Mouse (Mus musculus) intestine, embryonic 16.5 days (tissue): Measurements from ENCODE around the gene Hist1h3h. TPM values are rescaled to one million over a fixed set of nuclear protein-coding genes. Genes with fewer than 3 reads are reported as not detected.
A peak's percentile ranks its signal among the peaks of the same experiment; 100 is the strongest.
"Not testable (repeated sequence)": the region's sequence is repeated elsewhere in the genome, so short reads cannot be mapped to it uniquely, and the experiment has no call there.

Experiments
- ATAC-seq: fragments of 200-750 bp; cut with Nextera tagmentation; 2 replicates; pipeline ENCODE4 v1.8.0; 2017; ENCODE audit warnings: moderate TSS enrichment, moderate library complexity
- H3K27ac ChIP-seq: fragments of 300-500 bp; sonication (generic); 2 replicates; pipeline ENCODE4 v1.5.1; 2014; ENCODE audit warnings: mild to moderate bottlenecking, low read length
- H3K27me3 ChIP-seq: fragments of 300-500 bp; sonication (generic); replicated peaks from 2 replicates; pipeline ENCODE4 v1.6.1; 2014; ENCODE audit warnings: low read length, control low read depth, mixed read lengths; ENCODE audit not compliant: control insufficient read depth, insufficient read depth
- H3K36me3 ChIP-seq: fragments of 300-500 bp; sonication (generic); 2 replicates; pipeline ENCODE4 v1.6.1; 2014; ENCODE audit warnings: low read length, control low read depth; ENCODE audit not compliant: control insufficient read depth, insufficient read depth
- H3K4me1 ChIP-seq: fragments of 300-500 bp; sonication (generic); 2 replicates; pipeline ENCODE4 v1.6.1; 2014; ENCODE audit warnings: low read length, control low read depth, mixed read lengths; ENCODE audit not compliant: control insufficient read depth, insufficient read depth
- H3K4me2 ChIP-seq: fragments of 300-500 bp; sonication (generic); 2 replicates; pipeline ENCODE4 v1.6.1; 2014; ENCODE audit warnings: low read depth, low read length, control low read depth
- H3K4me3 ChIP-seq: fragments of 300-500 bp; sonication (generic); 2 replicates; pipeline ENCODE4 v1.5.1; 2014; ENCODE audit warnings: mild to moderate bottlenecking, low read length
- H3K9ac ChIP-seq: fragments of 300-500 bp; sonication (generic); 2 replicates; pipeline ENCODE4 v1.6.1; 2014; ENCODE audit warnings: low read depth, low read length
- H3K9me3 ChIP-seq: fragments of 300-500 bp; sonication (generic); 2 replicates; pipeline ENCODE4 v1.6.1; 2016; ENCODE audit warnings: low read length, control low read depth; ENCODE audit not compliant: control insufficient read depth
- WGBS: fragments of 180-500 bp; shearing (Covaris S2); extraction: QIAGEN DNeasy Blood & Tissue Kit; methylation state at CpG from one replicate; pipeline ENCODE4 v1.1.7; 2014; 5-methylcytosine and 5-hydroxymethylcytosine counted together
- polyA plus RNA-seq: library from polyadenylated mRNA; unstranded; fragments of >200 nt; fragmentation: Nextera tagmentation; extraction: Ambion mirVana; gene quantifications from 2 replicates; pipeline ENCODE4 v1.2.1, GENCODE M21; 2015

The Hist1h3h gene
- polyA plus RNA-seq, 1 experiment from 2014 or later, result 4.8 TPM

DNA sequence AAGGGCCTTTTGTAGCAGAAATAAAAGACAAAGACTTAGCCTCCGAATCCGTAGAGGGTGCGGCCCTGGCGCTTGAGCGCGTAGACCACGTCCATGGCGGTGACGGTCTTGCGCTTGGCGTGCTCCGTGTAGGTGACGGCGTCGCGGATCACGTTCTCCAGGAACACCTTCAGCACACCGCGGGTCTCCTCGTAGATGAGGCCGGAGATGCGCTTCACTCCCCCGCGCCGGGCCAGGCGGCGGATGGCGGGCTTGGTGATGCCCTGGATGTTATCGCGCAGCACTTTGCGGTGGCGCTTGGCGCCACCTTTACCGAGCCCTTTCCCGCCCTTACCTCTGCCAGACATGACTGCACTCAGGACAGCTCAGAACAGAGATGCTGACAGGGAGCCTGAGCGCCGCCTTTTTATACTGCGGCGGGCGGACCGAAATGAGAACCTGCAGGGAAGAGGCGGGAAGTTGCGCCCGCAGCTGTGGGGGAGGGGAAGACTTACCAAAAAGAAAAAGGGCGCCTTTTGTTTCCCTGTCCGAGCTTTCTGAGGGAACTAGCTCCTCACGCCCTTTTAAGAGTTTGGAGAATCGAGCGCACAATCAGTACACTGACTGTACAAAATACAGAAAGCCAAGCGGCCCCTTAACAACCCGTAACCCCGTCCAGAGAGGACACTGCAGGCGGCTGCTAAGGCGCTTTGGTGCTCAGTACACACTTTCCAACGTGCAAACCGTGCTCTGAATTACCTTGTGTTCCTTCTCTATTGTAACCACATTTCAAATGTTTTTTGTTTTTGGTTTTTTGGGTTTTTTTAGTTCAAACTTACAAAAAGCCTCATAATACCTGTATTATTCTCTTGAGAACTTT is 32.9 kb downstream of the Hist1h3h start, which contains the start of gene Hist1h4k:
TSS of gene Hist1h4k (minus strand) at position 347 of the 859 bp plus-strand sequence.
- Histone ChIP-seq H3K27ac (peak within 1 kb of the TSS; percentile 89), H3K9ac (peak within 1 kb of the TSS; percentile 68), H3K4me2 (peak within 1 kb of the TSS; percentile 56), H3K4me3 (peak within 1 kb of the TSS; percentile 55)
- H3K36me3 ChIP-seq, H3K4me1 ChIP-seq, H3K27me3 ChIP-seq, H3K9me3 ChIP-seq: not testable (repeated sequence)
- under 1% methylated on average over 45 of the region's 56 CpGs for WGBS
- peak; percentile 78 for ATAC-seq

- no peaks in the 10 kb centered on the region for H3K9me3 ChIP-seq
- H3K4me2 ChIP-seq, result no peak overlapping the region
- no peak overlapping the region for H3K4me3 ChIP-seq
- H3K36me3 ChIP-seq, result no peaks in the 10 kb centered on the region
- no peak overlapping the region for H3K27ac ChIP-seq
- peaks cover 9% of the 10 kb centered on the region; the same call in 1 of the 2 replicates for H3K4me1 ChIP-seq
- no peak overlapping the region for H3K9ac ChIP-seq
- H3K27me3 ChIP-seq, result no peaks in the 10 kb centered on the region
- ATAC-seq, result no peak
Measured at GRCm38 (mm10) chr13:21751417-21751816, 34.0 kb downstream of the Hist1h3h start.

- H3K9me3 ChIP-seq, result no peaks in the 10 kb centered on the region
- no peaks in the 10 kb centered on the region for H3K27me3 ChIP-seq
- WGBS, result 71% methylated on average over 3 of the region's 3 CpGs
- ATAC-seq, result no peak
- H3K4me1 ChIP-seq, result peaks cover 9% of the 10 kb centered on the region; the same call in 1 of the 2 replicates
- H3K4me3 ChIP-seq, result no peak overlapping the region
- H3K9ac ChIP-seq, result no peak overlapping the region
- H3K36me3 ChIP-seq, result no peaks in the 10 kb centered on the region
- no peak overlapping the region for H3K4me2 ChIP-seq
- peak overlapping the region; percentile 12; the same call in 1 of the 2 replicates for H3K27ac ChIP-seq
Measured at GRCm38 (mm10) chr13:21751827-21752226, 34.4 kb downstream of the Hist1h3h start.

GRCm38 (mm10) chr13:21752356-21752755 is 34.9 kb downstream of the Hist1h3h start:
- 42% methylated on average over 3 of the region's 3 CpGs for WGBS
- Histone ChIP-seq H3K27me3 (no peaks in the 10 kb centered on the region), H3K4me3 (0 out of 2 replicates have a peak overlapping the region, but pooled peaks have one; percentile 1), H3K9ac (0 out of 2 replicates have a peak overlapping the region, but pooled peaks have one; percentile 29), H3K27ac (peak overlapping the region; percentile 12; the same call in 1 of the 2 replicates), H3K4me1 (peaks cover 8% of the 10 kb centered on the region; the same call in 1 of the 2 replicates), H3K9me3 (no peaks in the 10 kb centered on the region), H3K4me2 (peak overlapping the region; percentile 60), H3K36me3 (no peaks in the 10 kb centered on the region)
- ATAC-seq, result no peak

- WGBS, result 3% methylated on average over 10 of the region's 10 CpGs
- Histone ChIP-seq H3K27me3 (no peaks in the 10 kb centered on the region), H3K27ac (peak overlapping the region; percentile 93), H3K9me3 (no peaks in the 10 kb centered on the region), H3K4me1 (peaks cover 5% of the 10 kb centered on the region; the same call in 1 of the 2 replicates), H3K4me2 (peak overlapping the region; percentile 60), H3K4me3 (peak overlapping the region; percentile 48), H3K36me3 (no peaks in the 10 kb centered on the region), H3K9ac (peak overlapping the region; percentile 70)
- ATAC-seq, result no peak
Measured at GRCm38 (mm10) chr13:21753051-21753523, 35.6 kb downstream of the Hist1h3h start.

DNA sequence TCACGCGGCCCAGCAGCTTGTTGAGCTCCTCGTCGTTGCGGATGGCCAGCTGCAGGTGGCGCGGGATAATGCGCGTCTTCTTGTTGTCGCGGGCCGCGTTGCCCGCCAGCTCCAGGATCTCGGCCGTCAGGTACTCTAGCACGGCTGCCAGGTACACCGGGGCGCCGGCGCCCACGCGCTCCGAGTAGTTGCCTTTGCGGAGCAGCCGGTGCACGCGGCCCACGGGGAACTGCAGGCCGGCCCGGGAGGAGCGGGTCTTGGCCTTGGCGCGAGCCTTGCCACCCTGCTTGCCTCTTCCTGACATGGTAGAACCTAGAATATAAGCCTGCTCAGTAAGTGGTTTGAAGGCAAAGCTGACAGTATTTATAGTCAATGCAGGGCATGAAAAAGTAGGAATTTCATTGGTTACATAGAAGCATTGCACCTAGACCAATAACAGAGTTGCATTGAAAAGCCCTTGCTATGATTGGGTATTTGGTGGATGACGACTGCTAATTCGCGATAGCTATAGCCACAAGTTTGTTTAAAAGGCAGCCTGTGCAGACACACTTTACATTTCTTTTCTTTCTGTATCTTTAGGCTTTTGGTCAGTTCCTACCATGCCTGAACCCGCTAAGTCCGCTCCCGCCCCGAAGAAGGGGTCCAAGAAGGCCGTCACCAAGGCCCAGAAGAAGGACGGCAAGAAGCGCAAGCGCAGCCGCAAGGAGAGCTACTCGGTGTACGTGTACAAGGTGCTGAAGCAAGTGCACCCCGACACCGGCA is 36.2 kb downstream of the Hist1h3h start, which contains the start of the genes Hist1h2ak and Hist1h2bn:
TSS of gene Hist1h2ak (minus strand) at position 304 of the 762 bp plus-strand sequence.
TSS of gene Hist1h2bn (plus strand) at position 600 of the 762 bp plus-strand sequence.
- peak within 1 kb of the TSS; percentile 49 for H3K4me3 ChIP-seq

GRCm38 (mm10) chr13:21754294-21755001 is 37.0 kb downstream of the Hist1h3h start:
- not testable (repeated sequence) for H3K27me3 ChIP-seq, H3K9me3 ChIP-seq, H3K36me3 ChIP-seq, H3K4me1 ChIP-seq
- under 1% methylated on average over 19 of the region's 26 CpGs for WGBS
- ATAC-seq, result peak; percentile 17
- peak overlapping the region; percentile 49 for H3K4me3 ChIP-seq
- peak overlapping the region; percentile 65 for H3K9ac ChIP-seq
- peak overlapping the region; percentile 65 for H3K4me2 ChIP-seq
- H3K27ac ChIP-seq, result peak overlapping the region; percentile 83

More for the DNA sequence above, 36.2 kb downstream of the Hist1h3h start, which contains the start of the genes Hist1h2ak and Hist1h2bn:
- H3K9ac ChIP-seq, result peak within 1 kb of the TSS; percentile 70
- not testable (repeated sequence) for H3K9me3 ChIP-seq, H3K4me1 ChIP-seq, H3K27me3 ChIP-seq, H3K36me3 ChIP-seq
- under 1% methylated on average over 44 of the region's 50 CpGs for WGBS
- H3K4me2 ChIP-seq, result peak within 1 kb of the TSS; percentile 65
- H3K27ac ChIP-seq, result peak within 1 kb of the TSS; percentile 93
- peak; percentile 94 for ATAC-seq

DNA sequence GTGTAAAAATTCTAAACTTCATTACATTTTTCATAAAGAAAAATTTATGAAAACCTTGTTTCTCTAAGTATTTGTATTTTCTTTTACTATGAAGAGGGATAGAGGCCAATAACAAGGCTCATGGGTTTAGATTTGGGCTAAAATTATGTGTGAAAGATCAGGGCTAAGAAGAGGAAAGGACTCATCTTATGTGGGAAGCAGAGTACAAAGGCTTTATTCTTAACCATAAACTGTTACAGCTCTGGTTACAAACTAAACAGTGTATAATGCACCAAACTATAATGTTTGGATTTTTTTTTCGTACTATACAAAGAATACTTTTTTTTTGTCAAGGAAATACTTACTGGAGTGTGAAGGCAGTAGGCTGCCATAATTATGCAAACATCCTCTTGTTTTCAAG is 38.2 kb downstream of the Hist1h3h start:
- Histone ChIP-seq H3K4me1 (0 out of 2 replicates have a peak, but pooled peaks cover 3% of the 10 kb centered on the region), H3K36me3 (no peaks in the 10 kb centered on the region), H3K4me3 (no peak overlapping the region), H3K4me2 (no peak overlapping the region), H3K27me3 (no peaks in the 10 kb centered on the region), H3K27ac (no peak overlapping the region), H3K9me3 (no peaks in the 10 kb centered on the region), H3K9ac (no peak overlapping the region)
- WGBS, result 69% methylated on average over 1 of the region's 1 CpGs
- no peak for ATAC-seq
